Mouse (Mus musculus) adrenal gland, postnatal 25 days (tissue): ENCODE data around the gene Pard6b. TPM values are rescaled to one million over a fixed set of nuclear protein-coding genes. Genes with fewer than 3 reads are reported as not detected.
A peak's percentile ranks its signal among the peaks of the same experiment; 100 is the strongest.
"Not testable (repeated sequence)": the region's sequence is repeated elsewhere in the genome, so short reads cannot be mapped to it uniquely, and the experiment has no call there.

Experiments used
- DNase-seq: peaks from one replicate; pipeline ENCODE4 v3.0.0; 2021; ENCODE audit warnings: mixed read lengths
- total RNA-seq: library from RNA; stranded (reverse); gene quantifications from 2 replicates; pipeline ENCODE4 v1.2.3, GENCODE M21; 2021

The Pard6b gene
- total RNA-seq, 1 experiment from 2014 or later = 2.3 TPM

- DNase-seq = no peak
Observed at GRCm38 (mm10) chr2:168101805-168102204, 21.0 kb downstream of the Pard6b start.

- no peak for DNase-seq
Observed at GRCm38 (mm10) chr2:168103341-168103740, 22.5 kb downstream of the Pard6b start.

- no peak for DNase-seq
Observed at GRCm38 (mm10) chr2:168104375-168105144, 23.8 kb downstream of the Pard6b start.

- DNase-seq = no peak
Observed at GRCm38 (mm10) chr2:168105271-168105670, 24.5 kb downstream of the Pard6b start.

- peak; percentile 80 for DNase-seq
Observed at GRCm38 (mm10) chr2:168106701-168107178, 25.9 kb downstream of the Pard6b start.

- no peak for DNase-seq
Observed at GRCm38 (mm10) chr2:168107356-168107755, 26.6 kb downstream of the Pard6b start.

- not testable (repeated sequence) for DNase-seq
Observed at GRCm38 (mm10) chr2:168107901-168108300, 27.1 kb downstream of the Pard6b start.

GRCm38 (mm10) chr2:168111902-168112301 lies 31.1 kb downstream of the Pard6b start:
- peak; percentile 66 for DNase-seq

GRCm38 (mm10) chr2:168113263-168113662 lies 32.5 kb downstream of the Pard6b start:
- no peak for DNase-seq

- DNase-seq = no peak
Observed at GRCm38 (mm10) chr2:168113692-168114091, 32.9 kb downstream of the Pard6b start.

- DNase-seq = peak; percentile 75
Observed at GRCm38 (mm10) chr2:168114699-168115350, 34.0 kb downstream of the Pard6b start.

- DNase-seq = no peak
Observed at GRCm38 (mm10) chr2:168115826-168116225, 35.0 kb downstream of the Pard6b start.

- peak; percentile 74 for DNase-seq
Observed at GRCm38 (mm10) chr2:168117147-168117546, 36.3 kb downstream of the Pard6b start.

- DNase-seq = no peak
Observed at GRCm38 (mm10) chr2:168117553-168117952, 36.7 kb downstream of the Pard6b start.

GRCm38 (mm10) chr2:168117967-168118366 lies 37.2 kb downstream of the Pard6b start:
- no peak for DNase-seq

- no peak for DNase-seq
Observed at GRCm38 (mm10) chr2:168118456-168118855, 37.7 kb downstream of the Pard6b start.

GRCm38 (mm10) chr2:168119123-168119522 lies 38.3 kb downstream of the Pard6b start:
- DNase-seq = no peak

GRCm38 (mm10) chr2:168120906-168121305 lies 40.1 kb downstream of the Pard6b start:
- DNase-seq = no peak

GRCm38 (mm10) chr2:168123652-168124051 lies 42.8 kb downstream of the Pard6b start:
- no peak for DNase-seq

- no peak for DNase-seq
Observed at GRCm38 (mm10) chr2:168125288-168126089, 44.7 kb downstream of the Pard6b start.

- DNase-seq = peak; percentile 62
Observed at GRCm38 (mm10) chr2:168127767-168128166, 47.0 kb downstream of the Pard6b start.

GRCm38 (mm10) chr2:168128211-168128859 lies 47.5 kb downstream of the Pard6b start:
- DNase-seq = peak; percentile 88
